Mouse (Mus musculus) hindbrain, embryonic 15.5 days (tissue): Measurements from ENCODE around the gene Otud4. TPM values are rescaled to one million over a fixed set of nuclear protein-coding genes. Genes with fewer than 3 reads are reported as not detected.

Source experiments
- ATAC-seq: fragments of 200-750 bp; cut with Nextera tagmentation; 2 replicates; pipeline ENCODE4 v1.8.0; 2017; ENCODE audit warnings: low read depth, moderate number of reproducible peaks, moderate TSS enrichment; ENCODE audit not compliant: low FRiP score
- H3K27ac ChIP-seq: fragments of 300-500 bp; sonication (generic); replicated peaks from 2 replicates; pipeline ENCODE4 v1.5.1; 2015; ENCODE audit warnings: mild to moderate bottlenecking, inconsistent platforms
- H3K27me3 ChIP-seq: fragments of 300-500 bp; sonication (generic); 2 replicates; pipeline ENCODE4 v1.6.1; 2015; ENCODE audit warnings: control low read depth, inconsistent platforms
- H3K36me3 ChIP-seq: fragments of 300-500 bp; sonication (generic); 2 replicates; pipeline ENCODE4 v1.6.1; 2015; ENCODE audit warnings: control low read depth, inconsistent platforms
- H3K4me1 ChIP-seq: fragments of 300-500 bp; sonication (generic); replicated peaks from 2 replicates; pipeline ENCODE4 v1.6.1; 2015; ENCODE audit warnings: control low read depth, inconsistent platforms
- H3K4me2 ChIP-seq: fragments of 300-500 bp; sonication (generic); 2 replicates; pipeline ENCODE4 v1.6.1; 2015; ENCODE audit warnings: moderate library complexity, mild to moderate bottlenecking, inconsistent platforms
- H3K4me3 ChIP-seq: fragments of 300-500 bp; sonication (generic); 2 replicates; pipeline ENCODE4 v1.5.1; 2015; ENCODE audit warnings: mild to moderate bottlenecking, inconsistent platforms
- H3K9ac ChIP-seq: fragments of 300-500 bp; sonication (generic); 2 replicates; pipeline ENCODE4 v1.6.1; 2015; ENCODE audit warnings: inconsistent platforms
- H3K9me3 ChIP-seq: fragments of 300-500 bp; sonication (generic); 2 replicates; pipeline ENCODE4 v1.6.1; 2016; ENCODE audit warnings: control low read depth, inconsistent platforms
- WGBS: fragments of 180-500 bp; shearing (Covaris S2); methylation state at CpG from one replicate; pipeline ENCODE4 v1.1.7; 2015; 5-methylcytosine and 5-hydroxymethylcytosine counted together
- polyA plus RNA-seq: library from polyadenylated mRNA; unstranded; fragments of >200 nt; fragmentation: Nextera tagmentation; extraction: Ambion mirVana; gene quantifications from 2 replicates; pipeline ENCODE4 v1.2.1, GENCODE M21; 2015

Gene Otud4
- polyA plus RNA-seq, 1 experiment from 2014 or later = 9.7 TPM

- H3K4me1 ChIP-seq = peaks cover 13% of the 10 kb centered on the region
- peak within 1 kb of the TSS; percentile 79 for H3K4me3 ChIP-seq
- ATAC-seq = peak; percentile 98
- peaks cover 4% of the 10 kb centered on the region for H3K36me3 ChIP-seq
- WGBS = under 1% methylated on average over 73 of the region's 73 CpGs
- H3K4me2 ChIP-seq = peak within 1 kb of the TSS; percentile 83
- no peaks in the 10 kb centered on the region for H3K27me3 ChIP-seq
- peak within 1 kb of the TSS; percentile 89 for H3K27ac ChIP-seq
- H3K9me3 ChIP-seq = no peaks in the 10 kb centered on the region
- peak within 1 kb of the TSS; percentile 79 for H3K9ac ChIP-seq
These were observed 71.9 kb downstream of the Otud4 start, which contains the start of the genes Abce1 and Anapc10 for GRCm38 (mm10) chr8:79711064-79711961. Gene Abce1 (minus strand): TSS chr8:79711740. Gene Anapc10 (plus strand): TSS chr8:79711820.

- H3K9me3 ChIP-seq = no peaks in the 10 kb centered on the region
- H3K27ac ChIP-seq = no peak overlapping the region
- H3K4me3 ChIP-seq = no peak overlapping the region
- H3K4me1 ChIP-seq = peaks cover 13% of the 10 kb centered on the region
- H3K4me2 ChIP-seq = peak overlapping the region; percentile 63
- WGBS = 59% methylated on average over 5 of the region's 6 CpGs
- peaks cover 7% of the 10 kb centered on the region; the same call in 1 of the 2 replicates for H3K36me3 ChIP-seq
- no peak for ATAC-seq
- H3K9ac ChIP-seq = no peak overlapping the region
- no peaks in the 10 kb centered on the region for H3K27me3 ChIP-seq
These were observed 73.3 kb downstream of the Otud4 start for GRCm38 (mm10) chr8:79712676-79713075.

DNA sequence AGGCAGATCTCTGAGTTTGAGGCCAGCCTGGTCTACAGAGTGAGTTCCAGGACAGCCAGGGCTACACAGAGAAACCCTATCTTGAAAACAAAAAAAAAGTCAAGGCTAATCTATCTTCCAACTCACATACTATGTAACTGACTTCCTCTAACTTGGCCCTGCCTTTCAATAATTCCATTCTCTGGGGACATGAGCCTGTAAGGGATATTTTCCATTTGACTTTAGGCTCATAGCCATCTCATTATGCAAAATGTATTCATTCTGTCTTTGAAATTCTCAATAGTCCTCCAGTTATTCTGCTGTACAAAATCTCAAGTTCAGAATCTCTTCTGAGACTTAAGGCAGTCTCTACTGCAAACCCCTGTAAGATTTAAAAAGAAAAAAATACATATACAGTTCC, 82.1 kb downstream of the Otud4 start:
- Histone ChIP-seq H3K4me1 (no peaks in the 10 kb centered on the region), H3K4me3 (no peak overlapping the region), H3K9ac (no peak overlapping the region), H3K27ac (no peak overlapping the region), H3K27me3 (no peaks in the 10 kb centered on the region), H3K9me3 (no peaks in the 10 kb centered on the region), H3K4me2 (no peak overlapping the region), H3K36me3 (peaks cover 39% of the 10 kb centered on the region)
- no peak for ATAC-seq

DNA sequence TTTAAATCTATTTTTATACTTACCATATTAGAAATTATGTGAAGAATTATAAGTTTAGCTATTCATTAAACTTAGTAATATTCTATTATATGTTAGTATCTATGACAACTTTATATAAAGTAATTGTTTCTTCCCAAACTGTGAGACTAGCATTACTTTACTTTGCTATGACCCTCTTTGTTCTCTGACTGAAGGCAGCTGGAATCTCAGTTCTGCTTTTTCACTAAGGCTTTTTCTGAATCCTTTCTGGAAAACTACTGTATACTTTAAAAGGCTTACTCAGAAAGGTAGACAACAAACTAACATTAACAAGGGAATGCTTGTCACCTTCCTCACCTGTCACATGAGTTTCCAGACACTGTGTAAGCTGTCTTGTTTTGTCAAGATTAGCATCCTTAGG, 83.9 kb downstream of the Otud4 start:
- no peak for ATAC-seq
- Histone ChIP-seq H3K4me3 (no peak overlapping the region), H3K9me3 (no peaks in the 10 kb centered on the region), H3K27me3 (no peaks in the 10 kb centered on the region), H3K9ac (no peak overlapping the region), H3K4me1 (no peaks in the 10 kb centered on the region), H3K4me2 (no peak overlapping the region), H3K27ac (no peak overlapping the region), H3K36me3 (peaks cover 29% of the 10 kb centered on the region)

- 37% methylated on average over 3 of the region's 3 CpGs for WGBS
- Histone ChIP-seq H3K9me3 (no peaks in the 10 kb centered on the region), H3K27ac (no peak overlapping the region), H3K27me3 (no peaks in the 10 kb centered on the region), H3K4me2 (no peak overlapping the region), H3K9ac (no peak overlapping the region), H3K36me3 (peaks cover 29% of the 10 kb centered on the region), H3K4me1 (no peaks in the 10 kb centered on the region), H3K4me3 (no peak overlapping the region)
- ATAC-seq = no peak
These were observed 85.2 kb downstream of the Otud4 start for GRCm38 (mm10) chr8:79724589-79724988.

Other genes with a start within 250 kb of the Otud4 start
- 57.6 and 62.9 TPM in 2 replicates for gene Smad1, start 240.1 kb upstream of the Otud4 start, polyA plus RNA-seq
- gene Abce1, start 72.1 kb downstream of the Otud4 start, polyA plus RNA-seq = 80.6 and 81.2 TPM in 2 replicates
- 31.2 and 38.2 TPM in 2 replicates for gene Anapc10, start 72.2 kb downstream of the Otud4 start, polyA plus RNA-seq